ENCODE assay signal across 20 mouse cellular contexts in the genomic region with DNA sequence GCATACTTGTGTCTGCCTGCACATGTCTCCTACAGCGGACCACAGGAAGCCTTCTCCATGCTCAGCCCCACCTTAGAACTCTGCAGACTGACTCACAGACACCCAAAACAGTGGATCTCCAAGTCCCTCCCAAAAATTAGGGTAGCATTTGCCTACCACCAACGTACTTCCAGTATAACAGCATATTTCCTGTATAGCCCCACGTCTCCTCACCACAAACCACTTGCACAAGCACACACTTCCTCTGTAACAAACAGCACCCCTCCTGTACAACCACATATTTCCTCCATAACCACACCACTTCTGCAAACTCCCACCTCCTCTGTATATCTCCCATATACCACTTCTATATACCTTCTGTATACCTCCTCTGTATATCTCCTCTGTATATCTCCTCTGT. TPM values are rescaled to one million over a fixed set of nuclear protein-coding genes. Genes with fewer than 3 reads are reported as not detected.
DNase-seq lines count a peak whose midpoint lies in the region; ATAC-seq lines count a peak whose summit lies in the region.
"Had no signal": no experiment of that assay in that cellular context is flagged by ENCODE, and none has a peak within 500 bp of the region (broad histone marks: within the 10 kb centered on the region; RNA-seq: fewer than 3 reads in every experiment).

No protein-coding gene starts in this region.

- ATAC-seq in CD4-positive, CD25-positive, alpha-beta regulatory T cell, adult 4 months, result peak; percentile 75
- peak; percentile 96 for ATAC-seq in granulocyte monocyte progenitor cell, adult 5-6 weeks (replicated peaks; ENCODE audit: poor library complexity, severe bottlenecking)
- peak; percentile 98 for ATAC-seq in megakaryocyte progenitor cell, adult 5-6 weeks (replicated peaks; ENCODE audit: poor library complexity)
- ATAC-seq: forebrain, postnatal 0 days; hindbrain, postnatal 0 days had no signal

- peak; percentile 65 for DNase-seq in CD4-positive helper T cell, adult 2 months (ENCODE audit: low read depth, low spot score)
- DNase-seq in right cerebral cortex, adult 2 months (ENCODE audit: low spot score in 2 of 2), result no peak
- no peak for DNase-seq in cerebellum, adult 9-10 months
- no peak for DNase-seq in cerebellum, postnatal 4 days (ENCODE audit: low spot score in 2 of 2)
- DNase-seq: adrenal gland, adult 2 months; cerebellum, adult 11-12 months; cerebellum, postnatal 25 days; forebrain, postnatal 0 days; gastrocnemius, postnatal 10 days; heart, adult 2 months; heart, postnatal 4 days; kidney, adult 18-20 months; lung, adult 18-20 months; right cerebral cortex, adult 18-20 months; thymus, postnatal 14 days had no signal

RNA-seq across cellular contexts. Expression of a gene that starts 44.2 kb away (rescaled TPM):
- under 1 TPM in 1 of 2 experiments, not detected in 1; 0.19 TPM for polyA plus RNA-seq in CD4-positive, CD25-positive, alpha-beta regulatory T cell, adult 4 months (2017; shearing (Covaris generic))
- not detected in 2 replicates for total RNA-seq in granulocyte monocyte progenitor cell, adult 5-6 weeks (2014; fragmentation: Nextera tagmentation)
- total RNA-seq in granulocyte monocyte progenitor cell, adult 5-6 weeks (2017), result not detected in 2 replicates
- total RNA-seq in megakaryocyte progenitor cell, adult 5-6 weeks (2015), result not detected in 2 replicates
- total RNA-seq in megakaryocyte progenitor cell, adult 5-6 weeks (2017), result 0.33 TPM in 1 of 2 replicates, not detected in the other
- total RNA-seq: heart, adult 2 months; heart, postnatal 4 days had no signal
- polyA plus RNA-seq: heart, adult 2 months; spleen, adult 2 months had no signal
